Mouse (Mus musculus) subcutaneous adipose tissue, adult 2 months (tissue): ENCODE data around the gene Nr4a1. TPM values are rescaled to one million over a fixed set of nuclear protein-coding genes. Genes with fewer than 3 reads are reported as not detected.

Source experiments
- polyA plus RNA-seq: library from polyadenylated mRNA; depleted of rRNA; stranded (reverse); fragments of >200 nt; gene quantifications from 2 replicates; pipeline ENCODE4 v1.2.3, GENCODE M21; 2012; ENCODE audit warnings: low replicate concordance; rRNA removed

The Nr4a1 gene
- 7.7 and 12.7 TPM in 2 replicates for polyA plus RNA-seq

GRCm38 (mm10) chr15:101253886-101254795 is at the start of gene Nr4a1:
Nr4a1 (plus strand) TSS chr15:101254269.

GRCm38 (mm10) chr15:101224006-101224906 is 29.8 kb upstream of the Nr4a1 start, which contains the start of gene Grasp:
Grasp (plus strand) TSS chr15:101224188.

GRCm38 (mm10) chr15:101283911-101284750 is 30.1 kb downstream of the Nr4a1 start, which contains the start of gene Atg101:
Atg101 (plus strand) TSS chr15:101284272.

GRCm38 (mm10) chr15:101293025-101293621 is 39.1 kb downstream of the Nr4a1 start, which contains the start of gene 6030408B16Rik:
6030408B16Rik (plus strand) TSS chr15:101293212.

Other genes with a start within 250 kb of the Nr4a1 start
- gene Gm47841, start 206.9 kb upstream of the Nr4a1 start, polyA plus RNA-seq = 0.50 TPM in 1 of 2 replicates, not detected in the other
- gene Fignl2, start 175.7 kb upstream of the Nr4a1 start, polyA plus RNA-seq = 5.9 and 10.9 TPM in 2 replicates
- gene Ankrd33, start 138.5 kb upstream of the Nr4a1 start, polyA plus RNA-seq = not detected in 2 replicates
- gene Acvrl1, start 125.7 kb upstream of the Nr4a1 start, polyA plus RNA-seq = 77.8 and 83.1 TPM in 2 replicates
- gene Acvr1b, start 80.2 kb upstream of the Nr4a1 start, polyA plus RNA-seq = 21.5 and 26.6 TPM in 2 replicates
- 12.0 and 25.9 TPM in 2 replicates for gene Grasp, start 30.1 kb upstream of the Nr4a1 start, polyA plus RNA-seq
- 35.4 and 37.5 TPM in 2 replicates for gene Atg101, start 30.0 kb downstream of the Nr4a1 start, polyA plus RNA-seq
- 3.4 and 39.0 TPM in 2 replicates for gene 6030408B16Rik, start 38.9 kb downstream of the Nr4a1 start, polyA plus RNA-seq
- 5.4 and 9.7 TPM in 2 replicates for gene Krt80, start 115.9 kb downstream of the Nr4a1 start, polyA plus RNA-seq
- gene Krt7, start 156.8 kb downstream of the Nr4a1 start, polyA plus RNA-seq = 2.1 and 35.5 TPM in 2 replicates
- gene Krt87, start 184.5 kb downstream of the Nr4a1 start, polyA plus RNA-seq = 0.67 TPM in 1 of 2 replicates, not detected in the other
- not detected in 2 replicates for gene Krt88, start 193.5 kb downstream of the Nr4a1 start, polyA plus RNA-seq
- 0.35 TPM in 1 of 2 replicates, not detected in the other for gene Krt81, start 209.5 kb downstream of the Nr4a1 start, polyA plus RNA-seq
- not detected in 2 replicates for gene Krt86, start 219.2 kb downstream of the Nr4a1 start, polyA plus RNA-seq
- 19.3 TPM in 1 of 2 replicates, not detected in the other for gene Krt83, start 237.2 kb downstream of the Nr4a1 start, polyA plus RNA-seq